Mouse (Mus musculus) adrenal gland, adult 8-10 months (tissue): Measurements from ENCODE around the gene Lhpp. TPM values are rescaled to one million over a fixed set of nuclear protein-coding genes. Genes with fewer than 3 reads are reported as not detected.

Experiments
- DNase-seq: peaks from one replicate; pipeline ENCODE4 v3.0.0; 2022
- total RNA-seq, 4 experiments: library from RNA; stranded (reverse); gene quantifications; 2 replicates each; pipeline ENCODE4 v1.2.4; 2022

Gene Lhpp
- total RNA-seq, 4 experiments from 2014 or later: 26.7 to 38.0 (median 29.8) TPM

GRCm38 (mm10) chr7:132739829-132740228 lies 129.4 kb downstream of the Lhpp start:
- no peak for DNase-seq

GRCm38 (mm10) chr7:132742912-132743311 lies 132.5 kb downstream of the Lhpp start:
- DNase-seq: no peak

- no peak for DNase-seq
Observed at GRCm38 (mm10) chr7:132747096-132747495, 136.7 kb downstream of the Lhpp start.

- DNase-seq: no peak
Observed at GRCm38 (mm10) chr7:132748076-132748769, 137.8 kb downstream of the Lhpp start.

DNA sequence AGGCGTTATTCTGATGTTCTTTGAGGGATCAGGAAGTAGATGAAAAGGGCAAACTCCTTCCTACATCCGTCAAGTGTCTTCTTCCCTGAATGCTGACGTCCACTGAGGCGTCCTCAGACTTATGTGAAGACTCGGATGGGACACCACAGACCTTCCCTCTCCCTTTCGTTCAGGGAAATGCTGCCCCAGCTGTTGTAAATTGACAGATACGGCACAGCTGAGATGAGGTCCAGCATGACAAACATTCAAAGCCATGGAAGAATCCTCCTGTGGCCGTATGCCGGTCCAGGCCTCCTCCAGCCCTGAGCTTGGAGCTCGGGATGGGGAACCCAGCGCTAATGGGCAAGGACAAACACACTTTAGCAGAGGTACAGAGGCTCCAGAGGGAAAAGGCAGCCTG lies 139.1 kb downstream of the Lhpp start:
- DNase-seq: no peak

GRCm38 (mm10) chr7:132751716-132752115 lies 141.3 kb downstream of the Lhpp start:
- peak; percentile 74 for DNase-seq

DNA sequence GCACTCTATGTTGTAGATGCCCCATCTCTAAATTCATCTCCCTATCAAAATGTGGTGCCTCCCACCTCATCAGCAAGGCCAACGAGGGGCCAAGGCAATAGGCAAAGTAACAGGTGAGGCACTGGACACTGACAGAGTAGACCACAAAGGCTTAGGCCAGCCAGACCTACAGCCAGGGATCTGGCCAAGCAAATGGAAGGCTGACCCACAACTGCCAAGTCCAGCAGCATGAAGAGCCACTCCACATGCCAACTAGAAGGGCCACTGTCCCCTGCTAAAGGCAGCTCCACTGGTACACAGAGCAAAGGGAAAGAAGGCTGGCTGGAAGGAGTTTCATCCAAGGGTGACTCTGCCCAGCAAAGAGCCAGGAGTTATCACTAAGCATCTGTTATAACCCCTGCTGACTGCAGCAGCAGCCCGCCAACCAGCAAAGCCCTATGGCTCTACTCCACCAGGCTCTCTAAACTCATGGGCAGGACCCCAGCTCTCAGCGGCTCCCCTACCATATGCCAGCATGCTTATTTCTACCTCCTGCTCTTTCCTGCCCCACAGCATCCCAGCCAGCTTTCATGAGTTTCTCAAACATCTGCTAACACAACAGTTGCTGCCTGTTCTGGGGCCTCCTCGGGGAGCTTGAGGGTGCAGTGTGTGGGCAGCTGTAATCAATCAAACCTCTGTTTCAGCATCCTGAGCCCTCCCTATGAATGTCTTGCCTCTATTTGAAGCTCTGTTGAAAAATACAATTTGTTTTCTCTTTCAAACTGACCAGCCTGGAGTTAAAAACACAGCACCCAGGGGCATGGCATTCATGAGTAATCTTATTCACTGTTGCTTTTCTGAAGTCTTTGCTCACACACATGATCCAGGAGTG lies 143.3 kb downstream of the Lhpp start:
- no peak for DNase-seq

GRCm38 (mm10) chr7:132754389-132754750 lies 143.9 kb downstream of the Lhpp start:
- DNase-seq: no peak

Other genes starting within 250 kb of the Lhpp start
- 100 to 1,000 TPM; 140 to 156 (median 148) TPM for gene Oat, start 34.2 kb upstream of the Lhpp start, total RNA-seq
- not detected for gene Nkx1-2, start 11.0 kb upstream of the Lhpp start, total RNA-seq
- gene Fam53b, start 203.2 kb downstream of the Lhpp start, total RNA-seq: 100 to 1,000 TPM in 1 of 4 experiments, 10 to 100 TPM in 3; 84.3 to 115 (median 87.7) TPM
- 10 to 100 TPM; 25.1 to 38.6 (median 32.1) TPM for gene Eef1akmt2, start 242.0 kb downstream of the Lhpp start, total RNA-seq
- 10 to 100 TPM; 30.5 to 39.6 (median 34.8) TPM for gene Abraxas2, start 248.6 kb downstream of the Lhpp start, total RNA-seq